Mouse (Mus musculus) ES-E14 (cell line): ENCODE measurements at regions not wholly inside any gene's neighbourhood (a gene's known extent, or its start where the extent isn't known, plus 50 kb on each side); places are given as distances from the start of the nearest gene placed in this dataset.

Source experiments
- DNase-seq: peaks from one replicate; pipeline ENCODE4 v3.0.0-alpha.2; 2013; ENCODE audit warnings: low read depth, low spot score
- H3K27ac ChIP-seq: 2 replicates; pipeline ENCODE4 v1.5.1; 2012; ENCODE audit warnings: low read depth, mild to moderate bottlenecking, low read length, moderate library complexity, mixed read lengths; ENCODE audit not compliant: poor library complexity, insufficient read depth, severe bottlenecking
- H3K36me3 ChIP-seq: 2 replicates; pipeline ENCODE4 v1.6.1; 2012; ENCODE audit warnings: mild to moderate bottlenecking, low read length, moderate library complexity, mixed read lengths; ENCODE audit not compliant: control insufficient read depth, poor library complexity, insufficient read depth, severe bottlenecking
- H3K4me1 ChIP-seq, 2 experiments: fragments of 150-350 bp in 1 of 2; sonication (generic) in 1 of 2; 2 replicates each; pipeline ENCODE4 v1.6.1; 2012; ENCODE audit warnings: low read length in 2 of 2, mild to moderate bottlenecking in 1 of 2, mixed read lengths in 1 of 2; ENCODE audit not compliant: control insufficient read depth in 2 of 2, insufficient read depth in 2 of 2, poor library complexity in 1 of 2
- H3K4me3 ChIP-seq, 2 experiments: fragments of 150-350 bp in 1 of 2; sonication (generic) in 1 of 2; 2 replicates each; pipeline ENCODE4 v1.5.1; 2012; ENCODE audit warnings: low read length in 2 of 2, low read depth in 1 of 2, mild to moderate bottlenecking in 1 of 2, mixed read lengths in 1 of 2; ENCODE audit not compliant: insufficient read depth in 1 of 2, poor library complexity in 1 of 2, severe bottlenecking in 1 of 2
- H3K9ac ChIP-seq: 2 replicates; pipeline ENCODE4 v1.6.1; 2012; ENCODE audit warnings: low read depth, mild to moderate bottlenecking, low read length, mixed read lengths; ENCODE audit not compliant: poor library complexity, insufficient read depth, severe bottlenecking
- H3K9me3 ChIP-seq: fragments of 150-350 bp; sonication (generic); 2 replicates; pipeline ENCODE4 v1.6.1; 2012; ENCODE audit warnings: low read depth, mild to moderate bottlenecking, low read length; ENCODE audit not compliant: control insufficient read depth, insufficient read depth
- CHD2 ChIP-seq: IDR thresholded peaks from 2 replicates; pipeline ENCODE4 v1.6.1; 2014; ENCODE audit warnings: mild to moderate bottlenecking, low read depth, low read length, inconsistent platforms
- HCFC1 ChIP-seq: IDR thresholded peaks from 2 replicates; pipeline ENCODE4 v1.6.1; 2012; ENCODE audit warnings: low read length, inconsistent platforms, borderline replicate concordance; ENCODE audit not compliant: insufficient read depth
- MAFK ChIP-seq: IDR thresholded peaks from 2 replicates; pipeline ENCODE4 v1.6.1; 2014; ENCODE audit warnings: mild to moderate bottlenecking, low read depth, low read length, inconsistent platforms; ENCODE audit not compliant: insufficient read depth
- ZC3H11A ChIP-seq: IDR thresholded peaks from 2 replicates; pipeline ENCODE4 v1.6.1; 2012; ENCODE audit warnings: low read depth, mild to moderate bottlenecking, inconsistent platforms, low read length, borderline replicate concordance
- ZNF384 ChIP-seq: IDR thresholded peaks from 2 replicates; pipeline ENCODE4 v1.6.1; 2012; ENCODE audit warnings: low read depth, low read length, inconsistent platforms
- in situ Hi-C, 2 experiments: fragments of 600-800 bp; cut with MboI; formaldehyde crosslinking; loops; one replicate each; pipeline ENCODE4 v1.15.1; 2025; ENCODE audit warnings: low sequenced_read_pairs in 2 of 2, inconsistent platforms in 1 of 2; ENCODE audit not compliant: unreplicated experiment in 2 of 2

- no peak for TF ChIP-seq ZC3H11A
- TF ChIP-seq HCFC1: no peak
- no peak for TF ChIP-seq MAFK
- no peak for TF ChIP-seq CHD2
- TF ChIP-seq ZNF384: no peak
- no peaks in the 10 kb centered on the region for H3K36me3 ChIP-seq
- in situ Hi-C loops: no loop called here
- no peak overlapping the region for H3K4me3 ChIP-seq
- no peaks in the 10 kb centered on the region for H3K9me3 ChIP-seq
- no peak overlapping the region for H3K9ac ChIP-seq
- H3K27ac ChIP-seq: no peak overlapping the region
- no peaks in the 10 kb centered on the region for H3K4me1 ChIP-seq
- no peak for DNase-seq
Observed at GRCm38 (mm10) chr1:176683146-176683545, 130.7 kb downstream of the Cep170 start.

GRCm38 (mm10) chr1:176681971-176682370 lies 131.9 kb downstream of the Cep170 start:
- Histone ChIP-seq H3K4me3 (no peak overlapping the region), H3K4me1 (no peaks in the 10 kb centered on the region), H3K9ac (no peak overlapping the region), H3K36me3 (no peaks in the 10 kb centered on the region), H3K27ac (no peak overlapping the region), H3K9me3 (no peaks in the 10 kb centered on the region)
- in situ Hi-C loops: no loop called here
- TF ChIP-seq ZC3H11A (no peak), CHD2 (no peak), HCFC1 (no peak), ZNF384 (no peak), MAFK (no peak)
- DNase-seq: no peak

GRCm38 (mm10) chr1:176675184-176675583 lies 138.7 kb downstream of the Cep170 start:
- no peak overlapping the region for H3K4me3 ChIP-seq
- H3K36me3 ChIP-seq: no peaks in the 10 kb centered on the region
- H3K9ac ChIP-seq: no peak overlapping the region
- TF ChIP-seq CHD2 (no peak), ZNF384 (no peak), ZC3H11A (no peak)
- no peak for DNase-seq
- no peaks in the 10 kb centered on the region for H3K9me3 ChIP-seq
- in situ Hi-C loops: no loop called here
- H3K27ac ChIP-seq: no peak overlapping the region
- no peaks in the 10 kb centered on the region for H3K4me1 ChIP-seq

DNA sequence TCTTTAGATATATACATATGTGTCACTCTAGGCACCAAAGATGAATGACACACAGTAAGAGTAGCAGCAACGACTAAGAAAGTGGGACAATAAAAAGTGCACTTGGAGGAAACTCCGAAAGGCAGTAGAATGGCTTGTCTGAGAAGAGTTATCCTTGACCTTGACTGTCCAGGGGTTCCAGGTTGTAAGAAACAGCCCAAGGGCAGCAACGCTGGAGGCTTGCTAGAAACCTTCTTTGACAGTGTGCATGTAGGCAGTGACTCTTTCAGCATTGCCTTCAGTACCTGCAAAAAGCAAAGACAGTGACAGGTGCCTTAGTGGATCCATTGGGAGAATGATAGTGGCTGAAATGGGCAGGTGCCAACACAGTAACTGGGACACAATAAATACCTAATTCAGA lies 142.8 kb downstream of the Cep170 start:
- no peaks in the 10 kb centered on the region for H3K36me3 ChIP-seq
- no peaks in the 10 kb centered on the region for H3K4me1 ChIP-seq
- DNase-seq: no peak
- no peak overlapping the region for H3K9ac ChIP-seq
- TF ChIP-seq ZNF384 (no peak), MAFK (no peak), ZC3H11A (no peak), HCFC1 (no peak)
- H3K27ac ChIP-seq: no peak overlapping the region
- in situ Hi-C loops: loop anchor here in 1 of 2 experiments (25.0 kb wide), 1 partner anchor 434 kb away; no protein-coding TSS in a partner anchor
- H3K9me3 ChIP-seq: no peaks in the 10 kb centered on the region
- no peak overlapping the region for H3K4me3 ChIP-seq
